Mouse (Mus musculus): ENCODE data around the gene Dennd1a. TPM values are rescaled to one million over a fixed set of nuclear protein-coding genes. Genes with fewer than 3 reads are reported as not detected.

Dennd1a gene
- polyA plus RNA-seq, 1 experiment from 2014 or later = 11.5 TPM

DNA sequence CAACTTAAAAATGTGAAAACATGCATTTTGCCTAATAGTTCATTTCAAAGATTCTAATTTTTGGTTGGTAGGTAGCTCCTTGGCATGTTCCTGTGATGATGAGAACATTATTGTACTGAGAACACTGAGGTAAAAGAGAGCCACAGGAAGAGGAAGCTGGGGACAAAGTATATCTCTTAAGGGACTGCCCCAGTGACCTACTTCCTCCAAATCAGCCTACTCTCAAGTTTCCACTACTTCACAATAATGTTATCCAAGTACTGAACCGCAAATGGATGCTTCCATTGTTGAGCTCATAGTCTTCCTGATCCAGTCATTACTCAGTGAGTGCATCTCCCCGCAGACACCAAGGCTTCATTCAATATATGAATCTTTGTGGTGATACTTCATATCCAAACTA is 75.8 kb downstream of the Dennd1a start:
- DNase-seq (no peak), ATAC-seq (ENCODE audit: insufficient read depth) (no peak)
- no peaks in the 10 kb centered on the region for H3K9me3 ChIP-seq (ENCODE audit: low read depth, low read length)
- H3K4me2 ChIP-seq = no peak overlapping the region
- H3K4me3 ChIP-seq (ENCODE audit: low read depth, low read length) = no peak overlapping the region
- no peaks in the 10 kb centered on the region for H3K36me3 ChIP-seq (ENCODE audit: insufficient read depth)
- H3K27me3 ChIP-seq (ENCODE audit: insufficient read depth, low read length) = no peaks in the 10 kb centered on the region
- no peak for TF ChIP-seq CTCF (IDR thresholded peaks at IDR 0.05; ENCODE audit: low read depth)
- no peak overlapping the region for H3K9ac ChIP-seq
- no peaks in the 10 kb centered on the region for H3K4me1 ChIP-seq (ENCODE audit: insufficient read depth)
- WGBS = 89% methylated on average over 2 of the region's 2 CpGs
- H3K27ac ChIP-seq (ENCODE audit: low read depth) = no peak overlapping the region

DNA sequence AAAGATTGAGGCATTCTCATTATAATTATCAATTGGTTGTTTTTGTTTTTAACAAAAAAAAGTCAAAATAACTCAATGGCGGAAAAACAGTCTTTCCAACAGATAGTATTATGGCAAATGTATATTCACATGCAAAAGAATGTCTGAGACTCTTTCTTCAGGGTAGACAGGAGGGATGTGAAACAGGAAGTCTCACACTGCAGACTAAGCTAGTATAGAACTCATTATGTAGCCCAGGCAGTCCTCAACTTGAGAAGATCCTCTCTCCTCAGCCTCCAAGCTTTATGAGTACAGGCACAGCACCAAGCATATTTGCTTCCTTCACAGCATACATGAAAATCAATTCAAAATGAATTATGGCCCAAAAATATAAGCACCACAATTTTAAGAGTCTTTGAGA is 79.4 kb downstream of the Dennd1a start:
- no peaks in the 10 kb centered on the region for H3K4me1 ChIP-seq (ENCODE audit: insufficient read depth)
- H3K4me2 ChIP-seq = no peak overlapping the region
- no peak for DNase-seq
- H3K4me3 ChIP-seq (ENCODE audit: low read depth, low read length) = no peak overlapping the region
- no peaks in the 10 kb centered on the region for H3K27me3 ChIP-seq (ENCODE audit: insufficient read depth, low read length)
- ATAC-seq (ENCODE audit: insufficient read depth) = no peak
- TF ChIP-seq CTCF (IDR thresholded peaks at IDR 0.05; ENCODE audit: low read depth) = no peak
- no peaks in the 10 kb centered on the region for H3K36me3 ChIP-seq (ENCODE audit: insufficient read depth)
- no peak overlapping the region for H3K27ac ChIP-seq (ENCODE audit: low read depth)
- H3K9me3 ChIP-seq (ENCODE audit: low read depth, low read length) = no peaks in the 10 kb centered on the region
- no peak overlapping the region for H3K9ac ChIP-seq
- WGBS = 92% methylated on average over 1 of the region's 1 CpGs

DNA sequence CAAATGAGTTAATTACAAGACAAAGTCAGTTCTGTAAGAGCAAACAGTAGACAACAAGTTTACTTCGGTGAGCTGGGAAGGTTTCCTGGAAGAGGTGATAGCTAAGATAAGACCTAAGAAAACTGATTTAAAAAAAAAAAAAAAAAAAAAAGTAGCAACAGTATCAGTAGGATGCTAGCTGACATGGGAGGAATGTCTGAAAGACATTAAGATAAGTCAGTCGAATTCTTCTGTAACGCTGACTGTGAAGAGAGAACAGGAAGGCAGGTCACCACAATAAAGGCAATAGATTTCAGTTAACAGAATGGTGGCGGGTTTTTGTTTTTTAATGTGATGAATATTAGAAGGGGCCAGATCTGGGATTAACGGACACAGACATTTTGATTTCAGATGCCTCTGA is 81.9 kb downstream of the Dennd1a start:
- Histone ChIP-seq H3K9me3 (ENCODE audit: low read depth, low read length) (no peaks in the 10 kb centered on the region), H3K27ac (ENCODE audit: low read depth) (no peak overlapping the region), H3K4me3 (ENCODE audit: low read depth, low read length) (no peak overlapping the region), H3K27me3 (ENCODE audit: insufficient read depth, low read length) (no peaks in the 10 kb centered on the region), H3K4me1 (ENCODE audit: insufficient read depth) (no peaks in the 10 kb centered on the region), H3K36me3 (ENCODE audit: insufficient read depth) (no peaks in the 10 kb centered on the region), H3K9ac (no peak overlapping the region), H3K4me2 (no peak overlapping the region)
- 42% methylated on average over 5 of the region's 5 CpGs for WGBS
- no peak for ATAC-seq (ENCODE audit: insufficient read depth)
- no peak for DNase-seq
- no peak for TF ChIP-seq CTCF (IDR thresholded peaks at IDR 0.05; ENCODE audit: low read depth)

DNA sequence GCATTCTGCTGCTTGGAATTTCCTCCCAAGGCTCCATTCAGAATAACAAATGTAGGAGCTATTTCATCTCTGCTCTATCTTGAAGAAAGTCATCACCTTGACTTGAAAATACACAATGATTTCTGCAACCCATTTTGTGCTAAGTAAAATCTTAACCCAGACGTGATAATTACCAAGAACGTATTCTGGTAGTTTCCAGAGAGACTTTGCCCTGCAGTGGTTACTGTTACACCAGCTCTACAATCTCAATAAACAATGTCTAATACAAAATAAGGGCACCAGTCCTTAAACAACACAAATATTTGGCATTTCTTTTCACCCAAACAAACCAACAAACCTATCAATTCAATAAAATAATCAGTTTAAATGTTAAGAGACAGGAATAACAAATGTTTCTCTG is 82.5 kb downstream of the Dennd1a start:
- 52% methylated on average over 2 of the region's 2 CpGs for WGBS
- Histone ChIP-seq H3K4me1 (ENCODE audit: insufficient read depth) (no peaks in the 10 kb centered on the region), H3K27me3 (ENCODE audit: insufficient read depth, low read length) (no peaks in the 10 kb centered on the region), H3K27ac (ENCODE audit: low read depth) (no peak overlapping the region), H3K4me2 (no peak overlapping the region), H3K9me3 (ENCODE audit: low read depth, low read length) (no peaks in the 10 kb centered on the region), H3K36me3 (ENCODE audit: insufficient read depth) (no peaks in the 10 kb centered on the region), H3K9ac (no peak overlapping the region), H3K4me3 (ENCODE audit: low read depth, low read length) (no peak overlapping the region)
- DNase-seq (no peak), ATAC-seq (ENCODE audit: insufficient read depth) (no peak)
- no peak for TF ChIP-seq CTCF (IDR thresholded peaks at IDR 0.05; ENCODE audit: low read depth)

DNA sequence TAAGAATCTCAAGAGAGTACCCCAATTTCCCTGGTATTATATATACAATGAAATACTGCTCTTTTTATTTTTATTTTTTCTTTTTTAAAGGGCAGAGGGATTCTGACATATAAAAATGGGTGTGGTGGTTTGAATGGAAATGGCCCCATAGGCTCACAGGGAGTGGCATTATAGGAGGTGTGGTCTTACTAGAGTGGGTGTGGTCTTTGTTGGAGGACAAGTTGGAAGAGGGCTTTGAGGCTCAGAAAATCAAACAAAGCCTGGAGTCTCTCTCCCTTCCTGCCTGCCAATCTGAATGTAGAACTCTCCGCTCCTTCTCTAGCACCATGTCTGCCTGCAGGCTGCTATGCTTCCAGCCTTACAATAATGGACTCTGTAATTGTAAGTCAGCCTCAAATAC is 89.1 kb downstream of the Dennd1a start:
- Histone ChIP-seq H3K4me2 (no peak overlapping the region), H3K27ac (ENCODE audit: low read depth) (no peak overlapping the region), H3K9me3 (ENCODE audit: low read depth, low read length) (no peaks in the 10 kb centered on the region), H3K36me3 (ENCODE audit: insufficient read depth) (no peaks in the 10 kb centered on the region), H3K27me3 (ENCODE audit: insufficient read depth, low read length) (no peaks in the 10 kb centered on the region), H3K9ac (no peak overlapping the region), H3K4me3 (ENCODE audit: low read depth, low read length) (no peak overlapping the region), H3K4me1 (ENCODE audit: insufficient read depth) (no peaks in the 10 kb centered on the region)
- no peak for ATAC-seq (ENCODE audit: insufficient read depth)
- no peak for TF ChIP-seq CTCF (IDR thresholded peaks at IDR 0.05; ENCODE audit: low read depth)
- WGBS = 71% methylated on average over 1 of the region's 1 CpGs
- no peak for DNase-seq

DNA sequence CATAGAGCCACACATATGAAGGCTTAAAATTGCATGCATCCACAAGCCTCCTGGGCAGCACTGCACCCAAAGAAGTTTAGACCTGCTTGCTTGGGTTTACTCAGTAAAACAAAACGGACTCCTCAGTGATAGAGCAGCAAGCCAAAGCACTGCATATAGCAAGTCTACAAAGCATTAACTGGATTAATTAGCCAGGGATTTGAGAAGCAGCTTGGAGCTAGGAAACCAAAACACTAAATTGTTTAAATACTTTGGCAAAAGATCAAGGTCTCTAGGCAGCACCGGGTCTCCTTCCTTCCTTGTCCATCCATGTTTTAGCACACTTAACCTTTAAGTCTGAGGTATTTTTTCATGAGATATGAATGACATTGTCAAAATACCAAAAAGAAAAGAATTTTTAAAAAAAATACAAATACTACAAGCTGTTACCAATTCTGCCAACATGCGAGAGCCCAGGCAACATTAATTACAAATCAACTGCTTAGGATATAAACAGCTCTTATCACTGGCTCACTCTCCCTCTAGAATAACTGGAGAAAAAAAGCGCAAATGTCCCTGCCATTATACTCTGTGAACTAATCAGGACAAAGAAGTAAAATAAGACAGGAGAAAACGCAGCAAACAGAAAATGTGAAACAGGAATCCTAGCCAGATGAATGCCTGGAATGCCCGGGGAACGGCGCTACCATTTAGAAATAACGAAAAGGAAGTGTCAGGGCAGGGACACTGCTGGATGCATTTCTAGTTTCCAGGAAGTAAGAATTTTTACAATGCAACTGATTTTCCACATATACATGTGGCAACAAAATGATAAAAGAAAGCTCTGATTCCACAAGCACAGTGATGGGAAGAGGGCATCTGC is 90.8 kb downstream of the Dennd1a start:
- Histone ChIP-seq H3K27me3 (ENCODE audit: insufficient read depth, low read length) (no peaks in the 10 kb centered on the region), H3K36me3 (ENCODE audit: insufficient read depth) (no peaks in the 10 kb centered on the region), H3K4me3 (ENCODE audit: low read depth, low read length) (no peak overlapping the region), H3K4me2 (peak overlapping the region; percentile 5; the same call in 1 of the 2 replicates), H3K9ac (no peak overlapping the region), H3K9me3 (ENCODE audit: low read depth, low read length) (no peaks in the 10 kb centered on the region), H3K4me1 (ENCODE audit: insufficient read depth) (no peaks in the 10 kb centered on the region), H3K27ac (ENCODE audit: low read depth) (peak overlapping the region; percentile 37; the same call in 1 of the 2 replicates)
- TF ChIP-seq CTCF (IDR thresholded peaks at IDR 0.05; ENCODE audit: low read depth) = no peak
- ATAC-seq (ENCODE audit: insufficient read depth) (no peak), DNase-seq (peak; percentile 57)
- 21% methylated on average over 9 of the region's 9 CpGs for WGBS

DNA sequence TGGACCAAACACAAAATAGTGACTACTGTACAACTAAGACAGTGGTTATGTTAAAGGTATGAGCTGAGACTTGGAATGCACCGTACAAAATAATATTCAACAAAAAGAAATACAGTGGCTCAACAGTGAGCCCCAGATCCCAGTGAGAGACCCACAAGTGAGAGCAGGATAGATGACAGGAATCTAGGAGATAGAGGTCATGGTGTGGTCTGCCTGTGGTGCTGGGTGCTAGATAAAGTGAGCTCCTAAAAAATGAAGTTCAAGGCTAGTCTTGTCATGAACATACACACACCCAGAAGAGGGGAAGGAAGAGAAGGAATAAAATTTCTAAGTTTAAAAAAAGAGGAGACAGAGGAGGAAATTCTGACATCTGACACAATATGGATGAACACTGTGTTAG is 95.2 kb downstream of the Dennd1a start:
- no peaks in the 10 kb centered on the region for H3K4me1 ChIP-seq (ENCODE audit: insufficient read depth)
- TF ChIP-seq CTCF (IDR thresholded peaks at IDR 0.05; ENCODE audit: low read depth) = no peak
- DNase-seq (no peak), ATAC-seq (ENCODE audit: insufficient read depth) (no peak)
- H3K27ac ChIP-seq (ENCODE audit: low read depth) = no peak overlapping the region
- H3K36me3 ChIP-seq (ENCODE audit: insufficient read depth) = no peaks in the 10 kb centered on the region
- no peak overlapping the region for H3K4me2 ChIP-seq
- no peaks in the 10 kb centered on the region for H3K9me3 ChIP-seq (ENCODE audit: low read depth, low read length)
- H3K27me3 ChIP-seq (ENCODE audit: insufficient read depth, low read length) = no peaks in the 10 kb centered on the region
- no peak overlapping the region for H3K4me3 ChIP-seq (ENCODE audit: low read depth, low read length)
- WGBS = 96% methylated on average over 1 of the region's 1 CpGs
- H3K9ac ChIP-seq = no peak overlapping the region
